Mouse (Mus musculus): Measurements from ENCODE around the gene Prune1. TPM values are rescaled to one million over a fixed set of nuclear protein-coding genes. Genes with fewer than 3 reads are reported as not detected.

The Prune1 gene
- polyA plus RNA-seq, 1 experiment from 2014 or later = 16.5 TPM

GRCm38 (mm10) chr3:95264724-95265123, 17.2 kb downstream of the Prune1 start:
- no peaks in the 10 kb centered on the region for H3K27me3 ChIP-seq (replicated peaks; ENCODE audit: control insufficient read depth, insufficient read depth, low read length)
- no peak overlapping the region for H3K9ac ChIP-seq (ENCODE audit: low read length)
- 81% methylated on average over 1 of the region's 1 CpGs for WGBS
- H3K36me3 ChIP-seq (ENCODE audit: control insufficient read depth, insufficient read depth, low read length) = peaks cover 70% of the 10 kb centered on the region
- H3K9me3 ChIP-seq (ENCODE audit: control insufficient read depth, low read length) = no peaks in the 10 kb centered on the region
- H3K4me1 ChIP-seq (replicated peaks; ENCODE audit: control insufficient read depth, insufficient read depth, low read length) = no peaks in the 10 kb centered on the region
- H3K4me3 ChIP-seq (ENCODE audit: low read depth, low read length) = no peak overlapping the region
- DNase-seq (ENCODE audit: low spot score) = no peak
- H3K4me2 ChIP-seq (ENCODE audit: low read length) = no peak overlapping the region
- no peak for ATAC-seq (replicated peaks; ENCODE audit: low FRiP score, low TSS enrichment, low read depth)
- H3K27ac ChIP-seq (ENCODE audit: low read depth) = no peak overlapping the region

- Histone ChIP-seq H3K4me2 (ENCODE audit: low read length) (no peak overlapping the region), H3K27me3 (replicated peaks; ENCODE audit: control insufficient read depth, insufficient read depth, low read length) (no peaks in the 10 kb centered on the region)
These were observed 18.7 kb downstream of the Prune1 start for GRCm38 (mm10) chr3:95263089-95263739.

GRCm38 (mm10) chr3:95261975-95262374, 19.9 kb downstream of the Prune1 start:
- Histone ChIP-seq H3K27ac (ENCODE audit: low read depth) (no peak overlapping the region), H3K4me3 (ENCODE audit: low read depth, low read length) (no peak overlapping the region), H3K4me1 (replicated peaks; ENCODE audit: control insufficient read depth, insufficient read depth, low read length) (no peaks in the 10 kb centered on the region), H3K9ac (ENCODE audit: low read length) (no peak overlapping the region), H3K27me3 (replicated peaks; ENCODE audit: control insufficient read depth, insufficient read depth, low read length) (no peaks in the 10 kb centered on the region), H3K36me3 (ENCODE audit: control insufficient read depth, insufficient read depth, low read length) (peaks cover 72% of the 10 kb centered on the region), H3K9me3 (ENCODE audit: control insufficient read depth, low read length) (no peaks in the 10 kb centered on the region), H3K4me2 (ENCODE audit: low read length) (no peak overlapping the region)
- no peak for ATAC-seq (replicated peaks; ENCODE audit: low FRiP score, low TSS enrichment, low read depth)
- DNase-seq (ENCODE audit: low spot score) = no peak
- 91% methylated on average over 4 of the region's 4 CpGs for WGBS

More at GRCm38 (mm10) chr3:95263089-95263739, 18.7 kb downstream of the Prune1 start:
- H3K4me3 ChIP-seq (ENCODE audit: low read depth, low read length) = no peak overlapping the region
- no peaks in the 10 kb centered on the region for H3K9me3 ChIP-seq (ENCODE audit: control insufficient read depth, low read length)
- peaks cover 71% of the 10 kb centered on the region for H3K36me3 ChIP-seq (ENCODE audit: control insufficient read depth, insufficient read depth, low read length)
- no peak overlapping the region for H3K9ac ChIP-seq (ENCODE audit: low read length)
- H3K27ac ChIP-seq (ENCODE audit: low read depth) = no peak overlapping the region
- ATAC-seq (replicated peaks; ENCODE audit: low FRiP score, low TSS enrichment, low read depth) = peak; percentile 72
- WGBS = 48% methylated on average over 11 of the region's 11 CpGs
- H3K4me1 ChIP-seq (replicated peaks; ENCODE audit: control insufficient read depth, insufficient read depth, low read length) = no peaks in the 10 kb centered on the region
- peak; percentile 79 for DNase-seq (ENCODE audit: low spot score)

GRCm38 (mm10) chr3:95256931-95257330, 24.9 kb downstream of the Prune1 start:
- DNase-seq (ENCODE audit: low spot score) = no peak
- whole genome bisulfite sequencing = 84% methylated on average over 5 of the region's 5 CpGs
- no peak overlapping the region for H3K4me2 ChIP-seq (ENCODE audit: low read length)
- ATAC-seq (replicated peaks; ENCODE audit: low FRiP score, low TSS enrichment, low read depth) = no peak
- no peak overlapping the region for H3K27ac ChIP-seq (ENCODE audit: low read depth)
- no peaks in the 10 kb centered on the region for H3K9me3 ChIP-seq (ENCODE audit: control insufficient read depth, low read length)
- no peak overlapping the region for H3K4me3 ChIP-seq (ENCODE audit: low read depth, low read length)
- no peak overlapping the region for H3K9ac ChIP-seq (ENCODE audit: low read length)
- no peaks in the 10 kb centered on the region for H3K27me3 ChIP-seq (replicated peaks; ENCODE audit: control insufficient read depth, insufficient read depth, low read length)
- H3K36me3 ChIP-seq (ENCODE audit: control insufficient read depth, insufficient read depth, low read length) = peaks cover 79% of the 10 kb centered on the region
- no peaks in the 10 kb centered on the region for H3K4me1 ChIP-seq (replicated peaks; ENCODE audit: control insufficient read depth, insufficient read depth, low read length)

GRCm38 (mm10) chr3:95250783-95251424, 31.0 kb downstream of the Prune1 start, which contains the start of gene Bnipl:
Gene Bnipl, minus strand, starts transcription at chr3:95251193.
- no peak within 1 kb of the TSS for H3K4me2 ChIP-seq (ENCODE audit: low read length)
- 43% methylated on average over 7 of the region's 7 CpGs for WGBS
- DNase-seq (ENCODE audit: low spot score) (no peak), ATAC-seq (replicated peaks; ENCODE audit: low FRiP score, low TSS enrichment, low read depth) (0 out of 2 replicates have a peak, but pooled peaks have one; percentile 15)
- no peak within 1 kb of the TSS for H3K4me3 ChIP-seq (ENCODE audit: low read depth, low read length)
- no peak within 1 kb of the TSS for H3K9ac ChIP-seq (ENCODE audit: low read length)
- no peak within 1 kb of the TSS for H3K27ac ChIP-seq (ENCODE audit: low read depth)
- no peaks in the 10 kb centered on the region for H3K9me3 ChIP-seq (ENCODE audit: control insufficient read depth, low read length)
- no peaks in the 10 kb centered on the region for H3K4me1 ChIP-seq (replicated peaks; ENCODE audit: control insufficient read depth, insufficient read depth, low read length)
- H3K27me3 ChIP-seq (replicated peaks; ENCODE audit: control insufficient read depth, insufficient read depth, low read length) = no peaks in the 10 kb centered on the region
- H3K36me3 ChIP-seq (ENCODE audit: control insufficient read depth, insufficient read depth, low read length) = peaks cover 27% of the 10 kb centered on the region

GRCm38 (mm10) chr3:95250361-95250760, 31.5 kb downstream of the Prune1 start:
- H3K27ac ChIP-seq (ENCODE audit: low read depth) = no peak overlapping the region
- no peak for DNase-seq (ENCODE audit: low spot score)

GRCm38 (mm10) chr3:95247660-95248336, 34.1 kb downstream of the Prune1 start:
- no peak overlapping the region for H3K9ac ChIP-seq (ENCODE audit: low read length)
- H3K27me3 ChIP-seq (replicated peaks; ENCODE audit: control insufficient read depth, insufficient read depth, low read length) = no peaks in the 10 kb centered on the region
- H3K4me3 ChIP-seq (ENCODE audit: low read depth, low read length) = no peak overlapping the region
- H3K9me3 ChIP-seq (ENCODE audit: control insufficient read depth, low read length) = no peaks in the 10 kb centered on the region
- WGBS = 61% methylated on average over 1 of the region's 1 CpGs
- H3K27ac ChIP-seq (ENCODE audit: low read depth) = no peak overlapping the region
- DNase-seq (ENCODE audit: low spot score) = no peak
- H3K4me1 ChIP-seq (replicated peaks; ENCODE audit: control insufficient read depth, insufficient read depth, low read length) = no peaks in the 10 kb centered on the region
- no peak overlapping the region for H3K4me2 ChIP-seq (ENCODE audit: low read length)
- 0 out of 2 replicates have a peak, but pooled peaks cover under 1% of the 10 kb centered on the region for H3K36me3 ChIP-seq (ENCODE audit: control insufficient read depth, insufficient read depth, low read length)
- no peak for ATAC-seq (replicated peaks; ENCODE audit: low FRiP score, low TSS enrichment, low read depth)

More at GRCm38 (mm10) chr3:95250361-95250760, 31.5 kb downstream of the Prune1 start:
- H3K4me3 ChIP-seq (ENCODE audit: low read depth, low read length) = no peak overlapping the region
- H3K36me3 ChIP-seq (ENCODE audit: control insufficient read depth, insufficient read depth, low read length) = peaks cover 22% of the 10 kb centered on the region
- no peak for ATAC-seq (replicated peaks; ENCODE audit: low FRiP score, low TSS enrichment, low read depth)
- H3K4me2 ChIP-seq (ENCODE audit: low read length) = no peak overlapping the region
- no peaks in the 10 kb centered on the region for H3K9me3 ChIP-seq (ENCODE audit: control insufficient read depth, low read length)
- no peaks in the 10 kb centered on the region for H3K4me1 ChIP-seq (replicated peaks; ENCODE audit: control insufficient read depth, insufficient read depth, low read length)
- WGBS = 75% methylated on average over 5 of the region's 5 CpGs
- H3K27me3 ChIP-seq (replicated peaks; ENCODE audit: control insufficient read depth, insufficient read depth, low read length) = no peaks in the 10 kb centered on the region
- no peak overlapping the region for H3K9ac ChIP-seq (ENCODE audit: low read length)

- Histone ChIP-seq H3K9me3 (ENCODE audit: control insufficient read depth, low read length) (no peaks in the 10 kb centered on the region), H3K27me3 (replicated peaks; ENCODE audit: control insufficient read depth, insufficient read depth, low read length) (no peaks in the 10 kb centered on the region), H3K27ac (ENCODE audit: low read depth) (no peak overlapping the region), H3K9ac (ENCODE audit: low read length) (no peak overlapping the region), H3K4me2 (ENCODE audit: low read length) (no peak overlapping the region), H3K36me3 (ENCODE audit: control insufficient read depth, insufficient read depth, low read length) (no peaks in the 10 kb centered on the region), H3K4me1 (replicated peaks; ENCODE audit: control insufficient read depth, insufficient read depth, low read length) (no peaks in the 10 kb centered on the region), H3K4me3 (ENCODE audit: low read depth, low read length) (no peak overlapping the region)
- 88% methylated on average over 5 of the region's 5 CpGs for WGBS
- DNase-seq (ENCODE audit: low spot score) (no peak), ATAC-seq (replicated peaks; ENCODE audit: low FRiP score, low TSS enrichment, low read depth) (no peak)
These were observed 35.2 kb downstream of the Prune1 start for GRCm38 (mm10) chr3:95246465-95247231.

Measured in intestine, embryonic 14.5 days (tissue).